Mouse (Mus musculus) liver, adult 2 months (tissue): Measurements from ENCODE around the gene Gper1.

Source experiments
- CTCF ChIP-seq: fragments of 200-500 bp; IDR thresholded peaks from 2 replicates; pipeline ENCODE4 v1.5.1; 2011; ENCODE audit warnings: low read depth, low read length, control low read depth
- POLR2A ChIP-seq: fragments of 200-500 bp; IDR thresholded peaks from 2 replicates; pipeline ENCODE4 v1.6.1; 2011; ENCODE audit warnings: low read length, control low read depth; ENCODE audit not compliant: insufficient read depth; ENCODE audit errors: extremely low read depth

DNA sequence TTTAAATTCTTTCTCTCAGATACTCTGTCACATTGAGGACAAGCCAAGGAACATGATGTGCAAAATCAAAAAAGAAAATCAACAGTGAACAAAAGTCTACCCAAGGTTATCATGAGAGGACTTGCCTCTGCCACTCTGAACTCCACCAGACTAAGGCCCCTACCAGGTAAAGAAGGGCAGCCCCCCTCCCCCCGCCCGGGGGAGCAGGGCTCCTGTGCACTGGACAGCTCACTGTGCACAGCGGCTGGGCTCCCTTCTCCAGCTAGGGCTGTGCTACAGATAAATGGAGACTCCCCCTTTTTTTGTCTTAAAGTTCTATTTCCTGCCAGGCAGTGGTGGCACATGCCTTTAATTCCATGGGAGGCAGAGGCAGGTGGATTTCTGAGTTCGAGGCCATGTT is 14.8 kb downstream of the Gper1 start:
- TF ChIP-seq CTCF, result no peak
- no peak for TF ChIP-seq POLR2A
